Mouse (Mus musculus): Measurements from ENCODE around the gene Tnni3k.

The Tnni3k gene

GRCm38 (mm10) chr3:154880536-154880939, 174.7 kb downstream of the Tnni3k start:
- TF ChIP-seq GATA4 (IDR thresholded peaks at IDR 0.05; ENCODE audit: insufficient replicate concordance, low read length), result no peak

GRCm38 (mm10) chr3:154880108-154880507, 175.1 kb downstream of the Tnni3k start:
- TF ChIP-seq GATA4 (IDR thresholded peaks at IDR 0.05; ENCODE audit: insufficient replicate concordance, low read length), result no peak

- TF ChIP-seq GATA4 (IDR thresholded peaks at IDR 0.05; ENCODE audit: insufficient replicate concordance, low read length), result no peak
These were observed 175.7 kb downstream of the Tnni3k start for GRCm38 (mm10) chr3:154879515-154879914.

- TF ChIP-seq GATA4 (IDR thresholded peaks at IDR 0.05; ENCODE audit: insufficient replicate concordance, low read length), result no peak
These were observed 176.1 kb downstream of the Tnni3k start for GRCm38 (mm10) chr3:154879080-154879479.

- no peak for TF ChIP-seq GATA4 (IDR thresholded peaks at IDR 0.05; ENCODE audit: insufficient replicate concordance, low read length)
These were observed 186.4 kb downstream of the Tnni3k start for GRCm38 (mm10) chr3:154868807-154869206.

GRCm38 (mm10) chr3:154861921-154862320, 193.3 kb downstream of the Tnni3k start:
- no peak for TF ChIP-seq GATA4 (IDR thresholded peaks at IDR 0.05; ENCODE audit: insufficient replicate concordance, low read length)

GRCm38 (mm10) chr3:154859721-154860120, 195.5 kb downstream of the Tnni3k start:
- no peak for TF ChIP-seq GATA4 (IDR thresholded peaks at IDR 0.05; ENCODE audit: insufficient replicate concordance, low read length)

GRCm38 (mm10) chr3:154853257-154853656, 201.9 kb downstream of the Tnni3k start:
- TF ChIP-seq GATA4 (IDR thresholded peaks at IDR 0.05; ENCODE audit: insufficient replicate concordance, low read length), result no peak

GRCm38 (mm10) chr3:154852281-154852680, 202.9 kb downstream of the Tnni3k start:
- no peak for TF ChIP-seq GATA4 (IDR thresholded peaks at IDR 0.05; ENCODE audit: insufficient replicate concordance, low read length)

- TF ChIP-seq GATA4 (IDR thresholded peaks at IDR 0.05; ENCODE audit: insufficient replicate concordance, low read length), result no peak
These were observed 213.0 kb downstream of the Tnni3k start for GRCm38 (mm10) chr3:154842247-154842646.

GRCm38 (mm10) chr3:154841076-154841475, 214.1 kb downstream of the Tnni3k start:
- TF ChIP-seq GATA4 (IDR thresholded peaks at IDR 0.05; ENCODE audit: insufficient replicate concordance, low read length), result no peak

- no peak for TF ChIP-seq GATA4 (IDR thresholded peaks at IDR 0.05; ENCODE audit: insufficient replicate concordance, low read length)
These were observed 217.3 kb downstream of the Tnni3k start for GRCm38 (mm10) chr3:154837861-154838260.

GRCm38 (mm10) chr3:154836137-154836536, 219.1 kb downstream of the Tnni3k start:
- no peak for TF ChIP-seq GATA4 (IDR thresholded peaks at IDR 0.05; ENCODE audit: insufficient replicate concordance, low read length)

GRCm38 (mm10) chr3:154834373-154834772, 220.8 kb downstream of the Tnni3k start:
- no peak for TF ChIP-seq GATA4 (IDR thresholded peaks at IDR 0.05; ENCODE audit: insufficient replicate concordance, low read length)

GRCm38 (mm10) chr3:154825739-154826138, 229.5 kb downstream of the Tnni3k start:
- TF ChIP-seq GATA4 (IDR thresholded peaks at IDR 0.05; ENCODE audit: insufficient replicate concordance, low read length), result no peak

GRCm38 (mm10) chr3:154824713-154825112, 230.5 kb downstream of the Tnni3k start:
- TF ChIP-seq GATA4 (IDR thresholded peaks at IDR 0.05; ENCODE audit: insufficient replicate concordance, low read length), result no peak

- TF ChIP-seq GATA4 (IDR thresholded peaks at IDR 0.05; ENCODE audit: insufficient replicate concordance, low read length), result no peak
These were observed 237.5 kb downstream of the Tnni3k start for GRCm38 (mm10) chr3:154817732-154818131.

Data from liver, adult (tissue).